Mouse (Mus musculus) liver, embryonic 14.5 days (tissue): ENCODE data around the gene Krtap1-3.
"Not testable (repeated sequence)": the region's sequence is repeated elsewhere in the genome, so short reads cannot be mapped to it uniquely, and the experiment has no call there.

Experiments used
- CTCF ChIP-seq: IDR thresholded peaks from 2 replicates; pipeline ENCODE4 v1.5.1; 2016; ENCODE audit warnings: antibody characterized with exemption, low read depth, control low read depth
- EP300 ChIP-seq: IDR thresholded peaks from 2 replicates; pipeline ENCODE4 v1.6.1; 2016; ENCODE audit warnings: antibody characterized with exemption, low read depth

GRCm38 (mm10) chr11:99603208-99603607, 12.1 kb upstream of the Krtap1-3 start, which contains the start of gene Gm11938:
- TF ChIP-seq CTCF, EP300: not testable (repeated sequence)
